Mouse (Mus musculus): ENCODE data around the gene Cdkn1a. TPM values are rescaled to one million over a fixed set of nuclear protein-coding genes. Genes with fewer than 3 reads are reported as not detected.
"Not testable (repeated sequence)": the region's sequence is repeated elsewhere in the genome, so short reads cannot be mapped to it uniquely, and the experiment has no call there.

The Cdkn1a gene
- 26.0 and 27.5 TPM in 2 replicates for polyA plus RNA-seq (2016; fragmentation: Nextera tagmentation; extraction: Ambion mirVana)

GRCm38 (mm10) chr17:29090776-29091175 lies at the start of gene Cdkn1a:
Cdkn1a (plus strand) TSS chr17:29090976.
- Histone ChIP-seq H3K9me3 (no peaks in the 10 kb centered on the region), H3K4me3 (no peak within 1 kb of the TSS), H3K36me3 (replicated peaks) (no peaks in the 10 kb centered on the region), H3K27me3 (replicated peaks; ENCODE audit: low read depth, poor library complexity, severe bottlenecking) (peaks cover 51% of the 10 kb centered on the region), H3K27ac (replicated peaks) (0 out of 2 replicates have a peak within 1 kb of the TSS, but pooled peaks have one; percentile 7), H3K4me1 (peaks cover 36% of the 10 kb centered on the region)
- DNase-seq (ENCODE audit: low spot score), result no peak
- WGBS, result 67% methylated on average over 3 of the region's 3 CpGs

GRCm38 (mm10) chr17:29041632-29042031 lies 49.1 kb upstream of the Cdkn1a start:
- peaks cover 97% of the 10 kb centered on the region for H3K36me3 ChIP-seq (replicated peaks)
- not testable (repeated sequence) for H3K27me3 ChIP-seq (replicated peaks; ENCODE audit: low read depth, poor library complexity, severe bottlenecking); H3K9me3 ChIP-seq

GRCm38 (mm10) chr17:29042569-29042968 lies 48.2 kb upstream of the Cdkn1a start:
- no peak for DNase-seq (ENCODE audit: low spot score)
- no peak overlapping the region for H3K27ac ChIP-seq (replicated peaks)
- H3K36me3 ChIP-seq (replicated peaks), result peaks cover 97% of the 10 kb centered on the region
- H3K9me3 ChIP-seq, result no peaks in the 10 kb centered on the region
- H3K4me1 ChIP-seq, result no peaks in the 10 kb centered on the region
- no peaks in the 10 kb centered on the region for H3K27me3 ChIP-seq (replicated peaks; ENCODE audit: low read depth, poor library complexity, severe bottlenecking)
- no peak overlapping the region for H3K4me3 ChIP-seq

More at GRCm38 (mm10) chr17:29041632-29042031, 49.1 kb upstream of the Cdkn1a start:
- WGBS, result 90% methylated on average over 3 of the region's 3 CpGs
- DNase-seq (ENCODE audit: low spot score); H3K4me1 ChIP-seq; H3K27ac ChIP-seq (replicated peaks); H3K4me3 ChIP-seq: not testable (repeated sequence)

- no peak for DNase-seq (ENCODE audit: low spot score)
- peaks cover 93% of the 10 kb centered on the region for H3K36me3 ChIP-seq (replicated peaks)
Measured at GRCm38 (mm10) chr17:29043583-29043982, 47.2 kb upstream of the Cdkn1a start.

GRCm38 (mm10) chr17:29044146-29044924 lies 46.4 kb upstream of the Cdkn1a start:
- DNase-seq (ENCODE audit: low spot score), result no peak
- Histone ChIP-seq H3K9me3 (no peaks in the 10 kb centered on the region), H3K4me3 (no peak overlapping the region), H3K4me1 (no peaks in the 10 kb centered on the region), H3K36me3 (replicated peaks) (peaks cover 85% of the 10 kb centered on the region), H3K27ac (replicated peaks) (no peak overlapping the region), H3K27me3 (replicated peaks; ENCODE audit: low read depth, poor library complexity, severe bottlenecking) (no peaks in the 10 kb centered on the region)
- WGBS, result 87% methylated on average over 6 of the region's 6 CpGs

More at GRCm38 (mm10) chr17:29043583-29043982, 47.2 kb upstream of the Cdkn1a start:
- 92% methylated on average over 3 of the region's 3 CpGs for WGBS
- Histone ChIP-seq H3K4me3 (no peak overlapping the region), H3K9me3 (no peaks in the 10 kb centered on the region), H3K27me3 (replicated peaks; ENCODE audit: low read depth, poor library complexity, severe bottlenecking) (no peaks in the 10 kb centered on the region), H3K27ac (replicated peaks) (no peak overlapping the region), H3K4me1 (no peaks in the 10 kb centered on the region)

- H3K36me3 ChIP-seq (replicated peaks), result peaks cover 80% of the 10 kb centered on the region
- 75% methylated on average over 1 of the region's 1 CpGs for WGBS
- no peak for DNase-seq (ENCODE audit: low spot score)
- H3K27me3 ChIP-seq (replicated peaks; ENCODE audit: low read depth, poor library complexity, severe bottlenecking), result no peaks in the 10 kb centered on the region
- peaks cover under 1% of the 10 kb centered on the region; the same call in 1 of the 2 replicates for H3K4me1 ChIP-seq
- no peaks in the 10 kb centered on the region for H3K9me3 ChIP-seq
- no peak overlapping the region for H3K27ac ChIP-seq (replicated peaks)
- no peak overlapping the region for H3K4me3 ChIP-seq
Measured at GRCm38 (mm10) chr17:29044925-29045319, 45.9 kb upstream of the Cdkn1a start.

GRCm38 (mm10) chr17:29045741-29046530 lies 44.8 kb upstream of the Cdkn1a start:
- H3K27me3 ChIP-seq (replicated peaks; ENCODE audit: low read depth, poor library complexity, severe bottlenecking), result no peaks in the 10 kb centered on the region
- peaks cover 11% of the 10 kb centered on the region for H3K4me1 ChIP-seq
- peaks cover 69% of the 10 kb centered on the region for H3K36me3 ChIP-seq (replicated peaks)
- no peaks in the 10 kb centered on the region for H3K9me3 ChIP-seq
- H3K27ac ChIP-seq (replicated peaks), result no peak overlapping the region
- no peak overlapping the region for H3K4me3 ChIP-seq
- WGBS, result 83% methylated on average over 12 of the region's 12 CpGs
- no peak for DNase-seq (ENCODE audit: low spot score)

GRCm38 (mm10) chr17:29046863-29047262 lies 43.9 kb upstream of the Cdkn1a start:
- no peaks in the 10 kb centered on the region for H3K27me3 ChIP-seq (replicated peaks; ENCODE audit: low read depth, poor library complexity, severe bottlenecking)
- H3K9me3 ChIP-seq, result no peaks in the 10 kb centered on the region
- H3K27ac ChIP-seq (replicated peaks), result no peak overlapping the region
- peaks cover 14% of the 10 kb centered on the region for H3K4me1 ChIP-seq
- WGBS, result 87% methylated on average over 3 of the region's 3 CpGs
- no peak for DNase-seq (ENCODE audit: low spot score)
- H3K36me3 ChIP-seq (replicated peaks), result peaks cover 62% of the 10 kb centered on the region
- no peak overlapping the region for H3K4me3 ChIP-seq

- Histone ChIP-seq H3K9me3 (no peaks in the 10 kb centered on the region), H3K4me3 (no peak overlapping the region), H3K4me1 (peaks cover 14% of the 10 kb centered on the region), H3K27ac (replicated peaks) (no peak overlapping the region), H3K27me3 (replicated peaks; ENCODE audit: low read depth, poor library complexity, severe bottlenecking) (no peaks in the 10 kb centered on the region), H3K36me3 (replicated peaks) (peaks cover 52% of the 10 kb centered on the region)
- no peak for DNase-seq (ENCODE audit: low spot score)
- WGBS, result 71% methylated on average over 3 of the region's 3 CpGs
Measured at GRCm38 (mm10) chr17:29047697-29048514, 42.9 kb upstream of the Cdkn1a start.

GRCm38 (mm10) chr17:29048748-29049507 lies 41.8 kb upstream of the Cdkn1a start:
- peak; percentile 83 for DNase-seq (ENCODE audit: low spot score)
- no peaks in the 10 kb centered on the region for H3K27me3 ChIP-seq (replicated peaks; ENCODE audit: low read depth, poor library complexity, severe bottlenecking)
- H3K9me3 ChIP-seq, result no peaks in the 10 kb centered on the region
- H3K36me3 ChIP-seq (replicated peaks), result peaks cover 42% of the 10 kb centered on the region
- WGBS, result 25% methylated on average over 13 of the region's 13 CpGs
- peaks cover 16% of the 10 kb centered on the region for H3K4me1 ChIP-seq
- H3K27ac ChIP-seq (replicated peaks), result no peak overlapping the region
- H3K4me3 ChIP-seq, result no peak overlapping the region

GRCm38 (mm10) chr17:29049508-29049889 lies 41.3 kb upstream of the Cdkn1a start:
- H3K4me1 ChIP-seq, result peaks cover 18% of the 10 kb centered on the region
- peaks cover 36% of the 10 kb centered on the region for H3K36me3 ChIP-seq (replicated peaks)
- no peaks in the 10 kb centered on the region for H3K27me3 ChIP-seq (replicated peaks; ENCODE audit: low read depth, poor library complexity, severe bottlenecking)
- DNase-seq (ENCODE audit: low spot score), result no peak
- H3K27ac ChIP-seq (replicated peaks), result no peak overlapping the region
- 79% methylated on average over 5 of the region's 5 CpGs for WGBS
- no peaks in the 10 kb centered on the region for H3K9me3 ChIP-seq
- no peak overlapping the region for H3K4me3 ChIP-seq

Measured in embryonic facial prominence, embryonic 10.5 days (tissue).